Mouse (Mus musculus) testis, postnatal 14 days (tissue): Measurements from ENCODE around the gene Shisa9.

Experiments used
- DNase-seq: peaks from one replicate; pipeline ENCODE4 v3.0.0; 2021; ENCODE audit warnings: low spot score

Shisa9 gene

GRCm38 (mm10) chr16:12197611-12198010 lies 213.7 kb downstream of the Shisa9 start:
- DNase-seq, result no peak

GRCm38 (mm10) chr16:12201216-12201615 lies 217.3 kb downstream of the Shisa9 start:
- no peak for DNase-seq

GRCm38 (mm10) chr16:12202151-12202550 lies 218.2 kb downstream of the Shisa9 start:
- no peak for DNase-seq

GRCm38 (mm10) chr16:12203055-12203454 lies 219.1 kb downstream of the Shisa9 start:
- no peak for DNase-seq

- no peak for DNase-seq
Observed at GRCm38 (mm10) chr16:12204423-12204822, 220.5 kb downstream of the Shisa9 start.

GRCm38 (mm10) chr16:12206421-12206950 lies 222.6 kb downstream of the Shisa9 start:
- DNase-seq, result no peak

GRCm38 (mm10) chr16:12206951-12207350 lies 223.0 kb downstream of the Shisa9 start:
- no peak for DNase-seq

- DNase-seq, result no peak
Observed at GRCm38 (mm10) chr16:12209355-12209754, 225.4 kb downstream of the Shisa9 start.

- DNase-seq, result no peak
Observed at GRCm38 (mm10) chr16:12209819-12210218, 225.9 kb downstream of the Shisa9 start.

- no peak for DNase-seq
Observed at GRCm38 (mm10) chr16:12214018-12214417, 230.1 kb downstream of the Shisa9 start.

GRCm38 (mm10) chr16:12217289-12218150 lies 233.6 kb downstream of the Shisa9 start:
- no peak for DNase-seq

GRCm38 (mm10) chr16:12218151-12218532 lies 234.2 kb downstream of the Shisa9 start:
- DNase-seq, result no peak

GRCm38 (mm10) chr16:12219821-12220220 lies 235.9 kb downstream of the Shisa9 start:
- DNase-seq, result no peak

GRCm38 (mm10) chr16:12223537-12223936 lies 239.6 kb downstream of the Shisa9 start:
- no peak for DNase-seq

GRCm38 (mm10) chr16:12226937-12227336 lies 243.0 kb downstream of the Shisa9 start:
- DNase-seq, result no peak

GRCm38 (mm10) chr16:12233288-12233687 lies 249.4 kb downstream of the Shisa9 start:
- no peak for DNase-seq

- no peak for DNase-seq
Observed at GRCm38 (mm10) chr16:12234289-12234688, 250.4 kb downstream of the Shisa9 start.

GRCm38 (mm10) chr16:12238611-12239010 lies 254.7 kb downstream of the Shisa9 start:
- no peak for DNase-seq

GRCm38 (mm10) chr16:12259361-12259760 lies 275.4 kb downstream of the Shisa9 start:
- no peak for DNase-seq

- DNase-seq, result no peak
Observed at GRCm38 (mm10) chr16:12265828-12266227, 281.9 kb downstream of the Shisa9 start.

GRCm38 (mm10) chr16:12300523-12300922 lies 316.6 kb downstream of the Shisa9 start:
- DNase-seq, result no peak

- DNase-seq, result no peak
Observed at GRCm38 (mm10) chr16:12303420-12303819, 319.5 kb downstream of the Shisa9 start.

- no peak for DNase-seq
Observed at GRCm38 (mm10) chr16:12307318-12307965, 323.5 kb downstream of the Shisa9 start.
